Mouse (Mus musculus) MN1 (cell line): ENCODE results near the gene A430089I19Rik.
"Not testable (repeated sequence)": the region's sequence is repeated elsewhere in the genome, so short reads cannot be mapped to it uniquely, and the experiment has no call there.

Experiments used
- DNase-seq: peaks from one replicate; pipeline ENCODE4 v3.0.0-alpha.2; 2016; ENCODE audit warnings: low spot score

A430089I19Rik gene

GRCm38 (mm10) chr5:94306696-94307095 is at the start of gene A430089I19Rik:
Gene A430089I19Rik, minus strand, starts transcription at chr5:94306796.
- DNase-seq = not testable (repeated sequence)

GRCm38 (mm10) chr5:94339449-94339848 is 32.9 kb upstream of the A430089I19Rik start, which contains the start of gene AA792892:
Gene AA792892, plus strand, starts transcription at chr5:94339749.
- DNase-seq = not testable (repeated sequence)

- DNase-seq = not testable (repeated sequence)
These were observed 7.5 kb upstream of the A430089I19Rik start, which contains the start of gene Gm6502 for GRCm38 (mm10) chr5:94314135-94314534. Gene Gm6502, plus strand, starts transcription at chr5:94314435.
